Mouse (Mus musculus) small intestine, adult 2 months (tissue): ENCODE measurements at regions not wholly inside any gene's neighbourhood (a gene's known extent, or its start where the extent isn't known, plus 50 kb on each side); places are given as distances from the start of the nearest gene placed in this dataset.

Source experiments
- H3K27ac ChIP-seq: fragments of 200-500 bp; 2 replicates; pipeline ENCODE4 v1.5.1; 2012; ENCODE audit warnings: low read depth, low read length, control low read depth, inconsistent platforms; ENCODE audit not compliant: insufficient read depth
- H3K27me3 ChIP-seq: fragments of 200-500 bp; 2 replicates; pipeline ENCODE4 v1.6.1; 2012; ENCODE audit warnings: mild to moderate bottlenecking, moderate library complexity, low read length, inconsistent platforms; ENCODE audit not compliant: control insufficient read depth, insufficient read depth
- H3K36me3 ChIP-seq: fragments of 200-500 bp; 2 replicates; pipeline ENCODE4 v1.6.1; 2012; ENCODE audit warnings: mild to moderate bottlenecking, low read length, control low read depth, inconsistent platforms; ENCODE audit not compliant: control insufficient read depth, insufficient read depth
- H3K4me1 ChIP-seq: fragments of 200-500 bp; 2 replicates; pipeline ENCODE4 v1.6.1; 2012; ENCODE audit warnings: low read length, inconsistent platforms, mixed read lengths; ENCODE audit not compliant: control insufficient read depth, insufficient read depth, insufficient read length
- H3K4me3 ChIP-seq: fragments of 200-500 bp; 2 replicates; pipeline ENCODE4 v1.5.1; 2012; ENCODE audit warnings: low read depth, mild to moderate bottlenecking, control low read depth, inconsistent platforms, low read length, moderate library complexity
- CTCF ChIP-seq: fragments of 200-500 bp; IDR thresholded peaks from 2 replicates; pipeline ENCODE4 v1.5.1; 2012; ENCODE audit warnings: low read depth, mild to moderate bottlenecking, control low read depth, inconsistent platforms, low read length, moderate library complexity, mixed read lengths; ENCODE audit not compliant: insufficient replicate concordance, insufficient read length; ENCODE audit errors: extremely low read depth
- POLR2A ChIP-seq: fragments of 200-500 bp; IDR thresholded peaks from 2 replicates; pipeline ENCODE4 v1.6.1; 2012; ENCODE audit warnings: low read depth, mild to moderate bottlenecking, control low read depth, inconsistent platforms, low read length, moderate library complexity
- WGBS: fragments of 180-500 bp; shearing (Covaris S2); methylation state at CpG from one replicate; pipeline ENCODE4 v1.1.7; 2018; 5-methylcytosine and 5-hydroxymethylcytosine counted together

- H3K4me1 ChIP-seq, result no peaks in the 10 kb centered on the region
- TF ChIP-seq POLR2A, result no peak
- TF ChIP-seq CTCF, result no peak
- no peak overlapping the region for H3K27ac ChIP-seq
- H3K36me3 ChIP-seq, result no peaks in the 10 kb centered on the region
- 0 out of 2 replicates have a peak, but pooled peaks cover 4% of the 10 kb centered on the region for H3K27me3 ChIP-seq
- 54% methylated on average over 10 of the region's 10 CpGs for WGBS
- no peak overlapping the region for H3K4me3 ChIP-seq
Observed at GRCm38 (mm10) chr5:118316310-118317017, 71.4 kb downstream of the 2410131K14Rik start.

- WGBS, result 67% methylated on average over 5 of the region's 5 CpGs
- TF ChIP-seq CTCF, result peak; percentile 28; the same call in 1 of the 2 replicates
- no peak for TF ChIP-seq POLR2A
- Histone ChIP-seq H3K4me3 (no peak overlapping the region), H3K4me1 (no peaks in the 10 kb centered on the region), H3K27ac (no peak overlapping the region), H3K36me3 (no peaks in the 10 kb centered on the region), H3K27me3 (0 out of 2 replicates have a peak, but pooled peaks cover 4% of the 10 kb centered on the region)
Observed at GRCm38 (mm10) chr5:118318073-118318472, 73.0 kb downstream of the 2410131K14Rik start.

GRCm38 (mm10) chr5:118318883-118319282, 73.9 kb downstream of the 2410131K14Rik start:
- H3K4me3 ChIP-seq, result no peak overlapping the region
- TF ChIP-seq CTCF, result no peak
- no peak for TF ChIP-seq POLR2A
- 0 out of 2 replicates have a peak, but pooled peaks cover 4% of the 10 kb centered on the region for H3K27me3 ChIP-seq
- H3K27ac ChIP-seq, result no peak overlapping the region
- H3K4me1 ChIP-seq, result no peaks in the 10 kb centered on the region
- no peaks in the 10 kb centered on the region for H3K36me3 ChIP-seq
- 32% methylated on average over 15 of the region's 15 CpGs for WGBS

GRCm38 (mm10) chr5:118321719-118322455, 76.9 kb downstream of the 2410131K14Rik start:
- Histone ChIP-seq H3K4me3 (no peak overlapping the region), H3K27me3 (peaks cover 7% of the 10 kb centered on the region; the same call in 1 of the 2 replicates), H3K36me3 (no peaks in the 10 kb centered on the region), H3K27ac (no peak overlapping the region), H3K4me1 (peaks cover 3% of the 10 kb centered on the region; the same call in 1 of the 2 replicates)
- TF ChIP-seq POLR2A, result no peak
- no peak for TF ChIP-seq CTCF
- WGBS, result 48% methylated on average over 18 of the region's 18 CpGs

DNA sequence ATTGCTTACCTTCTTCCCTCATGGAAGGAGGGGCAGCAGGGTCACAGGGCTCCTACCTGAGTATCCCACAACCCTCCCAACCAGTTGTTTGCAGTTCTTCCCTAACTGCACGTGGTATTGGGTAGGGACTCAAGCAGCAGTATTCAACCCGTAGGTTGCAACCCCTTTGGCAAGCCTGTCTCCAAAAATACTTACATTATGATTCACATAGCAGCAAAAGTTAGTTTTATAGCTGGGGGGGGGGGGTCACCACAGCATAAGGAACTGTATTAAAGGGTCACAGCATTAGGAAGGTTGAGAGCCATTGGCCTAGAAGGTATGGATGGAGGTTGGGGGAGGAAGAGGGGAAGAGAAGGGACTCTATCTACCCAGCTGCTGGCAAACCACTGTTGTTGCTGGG, 78.1 kb downstream of the 2410131K14Rik start:
- WGBS, result 94% methylated on average over 2 of the region's 2 CpGs
- H3K27ac ChIP-seq, result no peak overlapping the region
- no peak overlapping the region for H3K4me3 ChIP-seq
- no peak for TF ChIP-seq CTCF
- TF ChIP-seq POLR2A, result no peak
- no peaks in the 10 kb centered on the region for H3K36me3 ChIP-seq
- peaks cover 10% of the 10 kb centered on the region; the same call in 1 of the 2 replicates for H3K27me3 ChIP-seq
- peaks cover 3% of the 10 kb centered on the region; the same call in 1 of the 2 replicates for H3K4me1 ChIP-seq

DNA sequence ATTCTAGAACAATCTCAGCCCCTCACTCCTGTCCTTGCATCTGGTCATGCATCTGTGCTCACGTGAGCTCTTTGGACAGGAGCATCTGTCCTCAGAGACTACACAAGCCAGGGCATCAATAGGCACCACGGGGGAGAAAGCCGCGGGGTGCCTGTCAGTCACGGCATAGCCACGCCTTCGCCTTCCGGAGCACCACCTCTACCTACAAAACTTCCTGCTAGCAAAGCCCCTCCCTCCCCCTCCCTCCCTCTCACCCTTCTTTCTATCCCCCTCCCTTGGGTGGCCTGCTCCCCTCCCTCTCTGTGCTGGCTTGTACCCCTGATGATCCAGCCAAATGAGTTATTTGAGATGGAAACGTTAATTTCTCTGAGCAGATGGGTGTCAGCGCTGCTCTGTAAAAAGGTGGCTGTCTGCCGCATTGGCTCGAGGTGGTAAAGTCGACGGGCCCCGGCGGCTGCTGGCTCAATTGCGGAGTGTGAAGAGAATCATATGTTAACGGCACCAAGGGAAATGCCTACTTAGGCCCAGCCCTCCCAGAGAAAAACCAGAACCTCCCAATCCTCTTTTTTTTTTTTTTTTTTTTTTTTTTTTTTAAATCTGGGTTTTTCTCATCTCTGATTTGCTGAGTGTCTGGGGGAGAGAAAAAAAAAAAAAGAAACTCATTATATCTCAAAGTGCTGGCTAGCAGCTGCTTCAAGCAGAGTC, 82.0 kb downstream of the 2410131K14Rik start:
- under 1% methylated on average over 18 of the region's 18 CpGs for WGBS
- H3K4me3 ChIP-seq, result peak overlapping the region; percentile 61
- H3K36me3 ChIP-seq, result no peaks in the 10 kb centered on the region
- H3K4me1 ChIP-seq, result peaks cover 9% of the 10 kb centered on the region
- H3K27ac ChIP-seq, result no peak overlapping the region
- H3K27me3 ChIP-seq, result peaks cover 6% of the 10 kb centered on the region; the same call in 1 of the 2 replicates
- no peak for TF ChIP-seq CTCF
- TF ChIP-seq POLR2A, result no peak
